Mouse (Mus musculus): ENCODE measurements around the gene Gm9821. TPM values are rescaled to one million over a fixed set of nuclear protein-coding genes. Genes with fewer than 3 reads are reported as not detected.

Gm9821 gene
- total and polyA plus RNA-seq, 3 experiments: not detected

DNA sequence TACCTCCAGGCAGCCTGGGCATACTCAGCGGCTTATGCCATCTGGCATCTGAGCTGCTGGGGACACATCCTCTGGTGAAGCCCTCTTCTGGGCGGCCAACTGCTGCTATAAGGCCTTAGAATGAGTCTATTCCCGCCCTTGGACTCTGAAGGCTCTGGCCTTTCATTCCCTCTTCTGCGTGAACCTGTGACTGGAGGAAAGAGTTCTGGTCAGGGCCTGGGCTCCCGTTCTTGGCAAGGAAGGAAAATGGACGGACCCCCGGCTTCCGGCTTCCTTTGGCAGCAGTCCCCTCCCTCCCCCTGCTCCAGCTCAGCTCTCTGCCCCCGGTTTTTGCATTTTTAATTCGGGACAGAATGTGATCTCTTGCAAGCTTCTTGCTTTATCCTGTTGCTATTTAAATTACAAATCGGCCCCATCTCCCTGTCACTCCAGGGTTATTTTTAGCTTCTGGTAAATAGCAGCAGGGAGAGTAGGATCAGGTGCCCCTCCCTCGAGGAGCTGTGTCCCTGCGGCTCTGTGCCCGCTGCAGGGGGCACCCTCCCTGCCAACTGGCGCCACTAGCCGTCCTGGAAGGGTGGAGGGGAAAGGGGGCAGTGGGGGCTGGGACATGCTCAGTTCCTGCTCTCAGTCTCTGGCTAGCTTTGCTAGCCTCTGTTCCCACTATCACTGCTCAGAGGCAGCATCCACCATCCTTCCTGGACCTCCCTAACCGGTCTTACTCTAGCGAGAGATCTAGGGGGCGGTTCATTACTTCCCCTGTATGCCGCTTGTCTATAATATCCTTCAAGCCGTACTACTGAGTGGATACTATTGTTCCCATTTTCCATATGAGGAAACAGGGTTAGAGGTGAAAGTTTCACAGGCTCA lies 26.0 kb downstream of the Gm9821 start:
- DNase-seq: peak; percentile 36

DNA sequence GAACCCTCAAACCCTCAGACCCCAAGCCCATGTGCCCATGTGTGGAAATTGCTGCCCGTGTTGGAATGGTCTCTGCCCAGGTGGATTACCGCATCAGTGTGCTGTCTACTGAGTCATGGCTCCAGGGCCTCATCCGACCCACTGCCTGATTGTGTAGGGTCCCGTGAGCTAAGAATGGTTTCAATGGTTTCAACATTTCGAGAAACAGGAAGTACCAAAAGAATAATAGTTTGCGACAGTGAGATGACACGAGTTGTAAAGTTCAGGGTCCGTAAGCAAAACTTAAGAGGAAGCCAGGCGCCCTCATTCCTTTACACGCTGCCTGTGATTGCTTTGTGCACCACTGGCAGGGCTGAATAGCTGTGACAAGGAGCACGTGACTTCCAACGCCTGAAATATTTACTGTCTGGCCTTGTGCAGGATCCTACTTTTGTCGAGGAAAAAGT lies 26.6 kb downstream of the Gm9821 start:
- DNase-seq: peak; percentile 40

DNA sequence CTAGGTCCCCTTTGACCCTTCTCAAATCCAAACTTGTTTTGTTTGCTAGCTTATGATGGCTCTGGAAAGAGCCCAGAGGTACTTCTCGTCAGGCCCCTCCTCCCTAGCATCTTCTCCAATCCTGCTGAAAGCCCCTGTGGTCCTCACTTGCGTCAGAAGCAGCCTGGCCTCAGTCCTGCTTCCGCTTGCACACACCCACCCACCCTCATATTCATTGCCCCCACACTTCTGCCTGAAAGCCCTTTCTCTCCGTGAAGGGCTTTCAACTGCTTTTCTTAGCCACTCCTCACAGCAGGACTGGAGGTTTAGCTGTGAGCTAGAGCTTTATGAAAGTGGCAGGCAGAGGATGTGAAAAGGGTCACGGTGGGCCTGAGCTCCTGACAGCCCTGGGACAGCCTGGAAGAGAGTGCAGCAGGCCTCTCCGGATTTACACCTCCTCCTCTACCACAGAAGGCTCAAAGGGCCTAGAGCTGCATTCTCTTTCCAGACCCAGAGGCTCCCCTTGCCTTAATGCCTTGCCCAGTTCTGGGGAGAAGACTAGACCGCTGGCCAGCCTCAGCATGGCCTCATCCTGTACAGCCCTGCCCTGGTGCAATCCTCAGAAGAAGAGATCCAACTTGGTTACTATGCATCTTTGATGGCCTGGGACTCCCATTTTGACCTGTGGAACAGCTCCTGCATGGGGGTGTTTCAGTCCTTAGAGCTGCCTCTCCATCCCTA lies 28.1 kb downstream of the Gm9821 start:
- DNase-seq: no peak

GRCm38 (mm10) chr2:91975581-91976541 lies 30.4 kb downstream of the Gm9821 start, which contains the start of gene Dgkz:
TSS of gene Dgkz (minus strand) at chr2:91975864.
- no peak for DNase-seq

DNA sequence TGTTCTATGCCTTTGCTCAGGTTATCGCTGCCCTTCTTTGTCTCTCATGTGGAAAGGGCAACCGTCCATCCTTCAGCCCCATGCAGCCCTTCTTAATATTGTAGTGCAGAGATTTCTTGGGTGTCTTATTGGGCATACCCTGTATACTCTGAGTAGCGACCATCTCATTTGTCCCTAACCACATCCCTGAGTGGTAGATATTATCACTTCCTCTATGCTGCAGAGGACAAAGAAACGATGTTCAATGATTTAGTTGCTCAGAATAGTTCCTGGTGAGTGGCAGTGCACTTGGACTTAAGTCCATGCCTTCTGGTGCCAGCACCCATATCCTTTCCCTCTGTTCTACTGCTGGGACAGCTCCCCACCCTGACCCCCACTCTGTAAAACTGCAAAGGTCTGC lies 32.5 kb downstream of the Gm9821 start:
- no peak for DNase-seq

DNA sequence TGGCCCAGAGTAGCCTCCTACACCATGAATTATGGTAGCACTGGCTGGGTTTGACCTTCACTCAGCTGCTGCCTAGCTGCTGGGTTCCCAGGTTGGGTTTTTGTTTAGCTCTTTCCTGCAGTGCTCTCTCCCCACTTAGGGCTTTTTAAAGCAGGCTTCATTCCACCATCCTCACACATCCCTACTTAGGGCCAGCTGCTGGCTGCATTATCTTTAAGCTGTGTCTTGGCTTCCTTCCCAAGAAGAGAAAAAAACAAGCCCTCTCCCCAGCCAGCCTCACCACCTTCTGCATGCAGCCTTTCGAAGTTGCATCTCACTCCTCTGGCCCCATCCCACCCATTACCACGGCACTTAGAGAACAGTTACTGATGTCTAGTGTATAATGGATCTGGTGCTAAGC lies 33.0 kb downstream of the Gm9821 start:
- DNase-seq: no peak

DNA sequence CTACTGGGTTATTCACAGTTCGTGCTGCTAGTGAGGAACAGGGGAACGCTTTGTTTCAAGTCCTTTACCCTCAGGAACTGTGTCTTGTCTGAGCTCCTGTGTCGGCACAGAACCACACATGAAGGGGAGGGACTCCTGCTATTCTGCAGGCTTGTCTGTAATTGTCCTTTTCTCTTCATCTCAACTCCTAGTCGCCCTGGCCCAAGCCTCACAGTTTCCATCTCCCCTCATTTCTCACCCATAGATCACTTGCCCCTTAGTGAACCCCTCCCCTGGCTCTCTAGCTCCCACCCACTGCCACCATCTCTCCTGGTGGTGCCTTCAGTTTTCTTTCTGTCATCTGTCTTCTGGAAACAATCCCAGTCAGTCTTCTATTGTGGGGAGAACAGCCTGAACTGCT lies 34.7 kb downstream of the Gm9821 start:
- no peak for DNase-seq

DNA sequence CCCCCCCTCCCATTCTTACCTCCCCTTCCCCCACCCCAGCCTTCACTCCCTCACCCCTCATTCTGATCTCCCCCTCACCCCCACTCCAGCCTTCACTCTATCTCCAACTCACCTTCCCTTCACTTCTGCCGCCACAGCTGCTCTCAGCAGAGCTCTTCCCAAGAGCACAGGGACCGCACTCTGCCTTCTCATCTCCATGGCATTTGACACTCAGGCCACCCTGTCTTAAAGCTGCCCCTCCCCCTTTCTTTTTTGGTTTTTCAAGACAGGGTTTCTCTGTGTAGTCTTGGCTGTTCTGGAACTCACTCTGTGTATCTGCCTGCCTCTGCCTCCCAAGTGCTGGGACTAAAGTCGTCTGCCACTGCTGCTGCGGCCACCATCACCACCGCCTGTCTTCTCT lies 35.3 kb downstream of the Gm9821 start:
- no peak for DNase-seq

DNA sequence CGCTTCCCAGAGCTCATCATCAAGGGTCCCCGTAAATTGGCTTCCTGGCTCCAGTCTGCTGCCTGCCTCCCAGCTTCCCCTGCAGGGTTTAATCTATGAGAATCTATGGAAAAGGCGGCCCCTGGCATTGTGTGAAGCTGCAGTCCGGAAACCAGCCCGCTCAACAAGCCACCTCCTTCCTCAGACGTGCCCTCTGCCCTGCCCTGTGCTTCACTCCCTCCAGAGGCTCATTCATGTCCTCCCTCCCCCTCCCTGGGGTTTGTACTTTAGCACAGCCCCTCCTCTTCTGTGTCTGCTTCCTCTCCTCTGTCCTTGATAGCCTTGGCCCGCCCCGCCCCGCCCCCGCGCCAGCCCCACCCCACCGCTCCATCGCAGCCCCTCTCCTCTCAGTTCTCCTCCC lies 38.9 kb downstream of the Gm9821 start:
- peak; percentile 87 for DNase-seq

- no peak for DNase-seq
Measured at GRCm38 (mm10) chr2:91984906-91985525, 39.5 kb downstream of the Gm9821 start.

GRCm38 (mm10) chr2:91986071-91986470 lies 40.6 kb downstream of the Gm9821 start:
- DNase-seq: no peak

DNA sequence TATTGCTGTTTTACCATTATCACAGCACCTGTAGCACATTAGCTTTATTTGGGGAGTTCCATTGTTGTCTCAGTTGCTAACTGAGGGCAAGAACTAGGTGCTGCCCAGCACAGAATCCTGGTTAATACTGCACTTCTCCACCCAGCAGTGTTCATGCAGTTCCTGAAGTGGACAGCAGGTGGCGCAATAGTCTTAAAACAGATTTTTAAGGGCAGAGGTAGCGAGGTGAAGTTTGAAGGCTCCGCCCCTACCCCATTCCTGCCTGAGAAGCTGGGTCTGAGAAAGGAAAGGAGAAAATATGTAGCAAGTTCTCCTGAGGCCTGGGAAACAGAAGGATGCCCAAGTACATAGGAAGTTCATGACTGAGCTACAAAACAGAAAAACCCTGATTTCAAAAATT lies 42.0 kb downstream of the Gm9821 start:
- DNase-seq: peak; percentile 76

DNA sequence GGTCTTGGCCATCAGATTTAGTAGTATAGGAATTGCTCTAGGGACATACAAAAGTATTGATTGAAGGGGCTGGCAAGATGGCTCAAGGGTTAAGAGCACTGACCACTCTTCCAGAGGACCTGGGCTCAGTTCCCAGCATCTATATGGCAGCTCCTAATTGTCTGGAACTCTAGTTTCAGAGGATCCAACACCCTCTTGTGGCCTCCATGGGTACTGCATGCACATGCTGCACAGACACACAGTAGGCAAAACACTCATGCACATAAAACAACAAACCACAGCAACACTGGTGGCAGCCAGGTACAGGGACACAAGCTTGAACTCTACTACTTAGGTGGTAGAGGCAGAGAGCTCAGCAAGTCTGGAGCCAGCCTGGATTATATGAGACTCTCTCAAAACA lies 44.2 kb downstream of the Gm9821 start:
- no peak for DNase-seq

GRCm38 (mm10) chr2:91993409-91993808 lies 47.9 kb downstream of the Gm9821 start:
- DNase-seq: no peak

- no peak for DNase-seq
Measured at GRCm38 (mm10) chr2:91996006-91996405, 50.5 kb downstream of the Gm9821 start.

Small RNA genes within 50 kb of the gene (microRNA-seq; reads per million reads assigned to microRNA genes)
- 0 reads per million in 2 experiments for gene Mir6999

Other genes starting within 250 kb of the Gm9821 start
- 10 to 100 TPM; 58.5 to 61.7 TPM for gene Atg13, start 235.1 kb upstream of the Gm9821 start, total RNA-seq (2021)
- 43.9 and 59.4 TPM in 2 replicates for gene Atg13, start 235.1 kb upstream of the Gm9821 start, polyA plus RNA-seq (2012; rRNA removed)
- 10 to 100 TPM in 1 of 2 experiments, 1 to 10 TPM in 1; 6.8 to 12.0 TPM for gene Harbi1, start 234.9 kb upstream of the Gm9821 start, total RNA-seq (2021)
- 1.8 and 2.0 TPM in 2 replicates for gene Harbi1, start 234.9 kb upstream of the Gm9821 start, polyA plus RNA-seq (2012; rRNA removed)
- 10 to 100 TPM; 31.0 to 34.1 TPM for gene Ambra1, start 215.6 kb upstream of the Gm9821 start, total RNA-seq (2021)
- gene Ambra1, start 215.6 kb upstream of the Gm9821 start, polyA plus RNA-seq (2012; rRNA removed): 23.8 and 29.8 TPM in 2 replicates
- 1 to 10 TPM; 2.1 to 3.1 TPM for gene Chrm4, start 18.5 kb upstream of the Gm9821 start, total RNA-seq (2021)
- gene Chrm4, start 18.5 kb upstream of the Gm9821 start, polyA plus RNA-seq (2012; rRNA removed): 0.28 and 0.49 TPM in 2 replicates
- gene Mdk, start 13.4 kb upstream of the Gm9821 start, total RNA-seq (2021): 1 to 10 TPM; 6.0 to 8.0 TPM
- 1.3 and 2.1 TPM in 2 replicates for gene Mdk, start 13.4 kb upstream of the Gm9821 start, polyA plus RNA-seq (2012; rRNA removed)
- 10 to 100 TPM; 37.8 to 57.6 TPM for gene Dgkz, start 30.2 kb downstream of the Gm9821 start, total RNA-seq (2021)
- 108 and 122 TPM in 2 replicates for gene Dgkz, start 30.2 kb downstream of the Gm9821 start, polyA plus RNA-seq (2012; rRNA removed)
- 10 to 100 TPM; 11.1 to 17.3 TPM for gene Creb3l1, start 78.8 kb downstream of the Gm9821 start, total RNA-seq (2021)
- 6.4 and 6.6 TPM in 2 replicates for gene Creb3l1, start 78.8 kb downstream of the Gm9821 start, polyA plus RNA-seq (2012; rRNA removed)
- gene Phf21a, start 147.4 kb downstream of the Gm9821 start, total RNA-seq (2021): 10 to 100 TPM; 66.5 to 82.4 TPM
- 24.4 and 27.2 TPM in 2 replicates for gene Phf21a, start 147.4 kb downstream of the Gm9821 start, polyA plus RNA-seq (2012; rRNA removed)

Measured in adrenal gland, adult 2 months (tissue).